Mouse (Mus musculus): ENCODE measurements at regions not wholly inside any gene's neighbourhood (a gene's known extent, or its start where the extent isn't known, plus 50 kb on each side); places are given as distances from the start of the nearest gene placed in this dataset.
"Not testable (repeated sequence)": the region's sequence is repeated elsewhere in the genome, so short reads cannot be mapped to it uniquely, and the experiment has no call there.

GRCm38 (mm10) chr10:99340057-99340456 is 77.0 kb downstream of the Dusp6 start:
- not testable (repeated sequence) for TF ChIP-seq CTCF (IDR thresholded peaks at IDR 0.05); POLR2A (IDR thresholded peaks at IDR 0.05; ENCODE audit: insufficient read depth, low read depth, low read length)
